Mouse (Mus musculus): ENCODE measurements at regions not wholly inside any gene's neighbourhood (a gene's known extent, or its start where the extent isn't known, plus 50 kb on each side); places are given as distances from the start of the nearest gene placed in this dataset.
A peak's percentile ranks its signal among the peaks of the same experiment; 100 is the strongest.

- Histone ChIP-seq H3K9ac (ENCODE audit: low read length) (no peak overlapping the region), H3K4me2 (ENCODE audit: low read length) (no peak overlapping the region), H3K4me3 (ENCODE audit: control insufficient read depth in 1 of 2, insufficient read depth in 1 of 2, low read depth in 1 of 2, low read length in 2 of 2) (no peak overlapping the region), H3K9me3 (ENCODE audit: control insufficient read depth, low read length) (no peaks in the 10 kb centered on the region), H3K27me3 (ENCODE audit: control insufficient read depth, insufficient read depth, low read length) (no peaks in the 10 kb centered on the region), H3K4me1 (ENCODE audit: control insufficient read depth in 2 of 2, insufficient read depth in 2 of 2, low read length in 2 of 2) (no peaks in the 10 kb centered on the region), H3K36me3 (ENCODE audit: control insufficient read depth, insufficient read depth, low read length) (no peaks in the 10 kb centered on the region), H3K27ac (replicated peaks in 1 of 2; ENCODE audit: control insufficient read depth in 1 of 2, insufficient read depth in 1 of 2, low read depth in 2 of 2, low read length in 2 of 2) (no peak overlapping the region)
- ATAC-seq (ENCODE audit: insufficient number of reproducible peaks, insufficient read depth, low FRiP score, low read depth), result no peak
- 58% methylated on average over 3 of the region's 3 CpGs for WGBS
Observed at GRCm38 (mm10) chr10:100685748-100686147, 95.5 kb downstream of the 1700017N19Rik start.

DNA sequence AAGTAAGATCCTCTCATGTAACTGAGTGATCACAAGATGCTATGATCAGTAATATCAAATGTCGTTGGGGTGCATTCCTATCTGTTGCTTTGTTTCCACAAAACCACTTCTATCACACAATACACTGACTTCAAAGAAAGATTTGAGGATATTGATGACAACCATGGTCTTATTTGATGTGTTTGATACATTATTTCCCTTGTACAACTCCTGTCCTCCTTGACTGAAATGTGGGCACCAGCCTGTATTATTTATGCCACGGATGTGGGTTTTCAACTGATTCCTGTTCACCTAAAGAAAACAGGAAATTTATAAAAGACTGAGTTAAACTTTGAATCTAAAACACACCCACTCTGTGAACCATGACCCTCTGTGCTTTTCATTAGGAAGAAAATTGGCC, 105.7 kb downstream of the 1700017N19Rik start:
- Histone ChIP-seq H3K4me1 (ENCODE audit: control insufficient read depth in 2 of 2, insufficient read depth in 2 of 2, low read length in 2 of 2) (no peaks in the 10 kb centered on the region), H3K4me2 (ENCODE audit: low read length) (no peak overlapping the region), H3K9ac (ENCODE audit: low read length) (no peak overlapping the region), H3K27me3 (ENCODE audit: control insufficient read depth, insufficient read depth, low read length) (no peaks in the 10 kb centered on the region), H3K9me3 (ENCODE audit: control insufficient read depth, low read length) (no peaks in the 10 kb centered on the region), H3K36me3 (ENCODE audit: control insufficient read depth, insufficient read depth, low read length) (no peaks in the 10 kb centered on the region), H3K27ac (replicated peaks in 1 of 2; ENCODE audit: control insufficient read depth in 1 of 2, insufficient read depth in 1 of 2, low read depth in 2 of 2, low read length in 2 of 2) (no peak overlapping the region), H3K4me3 (ENCODE audit: control insufficient read depth in 1 of 2, insufficient read depth in 1 of 2, low read depth in 1 of 2, low read length in 2 of 2) (no peak overlapping the region)
- WGBS, result 74% methylated on average over 2 of the region's 2 CpGs
- no peak for ATAC-seq (ENCODE audit: insufficient number of reproducible peaks, insufficient read depth, low FRiP score, low read depth)

- H3K27ac ChIP-seq (replicated peaks in 1 of 2; ENCODE audit: control insufficient read depth in 1 of 2, insufficient read depth in 1 of 2, low read depth in 2 of 2, low read length in 2 of 2), result no peak overlapping the region
- ATAC-seq (ENCODE audit: insufficient number of reproducible peaks, insufficient read depth, low FRiP score, low read depth), result no peak
- H3K4me3 ChIP-seq (ENCODE audit: control insufficient read depth in 1 of 2, insufficient read depth in 1 of 2, low read depth in 1 of 2, low read length in 2 of 2), result no peak overlapping the region
- 75% methylated on average over 4 of the region's 4 CpGs for WGBS
- no peaks in the 10 kb centered on the region for H3K4me1 ChIP-seq (ENCODE audit: control insufficient read depth in 2 of 2, insufficient read depth in 2 of 2, low read length in 2 of 2)
- H3K36me3 ChIP-seq (ENCODE audit: control insufficient read depth, insufficient read depth, low read length), result no peaks in the 10 kb centered on the region
- no peaks in the 10 kb centered on the region for H3K9me3 ChIP-seq (ENCODE audit: control insufficient read depth, low read length)
- no peak overlapping the region for H3K9ac ChIP-seq (ENCODE audit: low read length)
- no peak overlapping the region for H3K4me2 ChIP-seq (ENCODE audit: low read length)
- no peaks in the 10 kb centered on the region for H3K27me3 ChIP-seq (ENCODE audit: control insufficient read depth, insufficient read depth, low read length)
Observed at GRCm38 (mm10) chr10:100699206-100699605, 108.9 kb downstream of the 1700017N19Rik start.

DNA sequence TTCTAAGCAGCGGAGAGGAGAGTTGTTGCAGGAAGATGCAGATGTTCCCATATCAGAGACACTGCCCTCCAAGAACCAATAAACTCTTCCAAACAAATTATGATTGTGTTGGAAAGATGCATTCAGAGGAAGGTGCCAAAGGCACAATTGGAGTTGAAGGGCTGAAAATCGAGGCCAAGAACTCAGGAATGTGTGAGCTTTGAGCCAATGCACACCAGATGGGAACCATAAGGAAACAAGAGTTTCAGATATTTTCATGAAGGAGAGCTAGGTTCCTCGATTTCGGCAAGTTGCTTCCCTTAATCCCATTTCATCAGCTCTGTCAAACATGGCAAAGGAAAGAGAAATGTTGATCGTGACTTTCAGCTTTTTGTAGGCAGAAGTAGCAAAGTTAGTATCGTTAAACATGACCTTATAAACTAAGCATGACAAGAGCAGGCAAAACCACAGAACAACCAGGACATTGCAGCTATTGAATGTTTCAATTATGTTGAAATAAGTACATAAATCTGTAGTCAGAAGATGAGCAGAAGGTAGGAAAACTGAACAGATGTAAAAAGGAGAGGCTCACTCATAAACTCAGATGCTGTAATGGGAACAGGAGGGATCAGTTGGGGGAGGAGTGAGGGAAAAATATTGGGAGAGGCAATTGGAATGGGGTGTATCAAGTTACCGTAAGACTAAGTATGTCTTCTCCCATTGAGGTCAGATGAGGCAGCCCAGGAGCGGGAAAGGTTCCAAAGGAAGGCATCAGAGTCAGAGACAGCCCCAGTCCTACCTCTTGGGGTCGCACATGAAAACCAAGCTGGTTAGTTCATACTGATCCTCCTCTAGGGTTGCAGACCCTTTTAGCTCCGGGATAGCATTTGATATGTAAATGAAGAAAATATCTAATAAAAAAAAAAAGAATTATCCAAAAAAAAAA, 110.3 kb downstream of the 1700017N19Rik start:
- 74% methylated on average over 10 of the region's 10 CpGs for WGBS
- Histone ChIP-seq H3K27ac (replicated peaks in 1 of 2; ENCODE audit: control insufficient read depth in 1 of 2, insufficient read depth in 1 of 2, low read depth in 2 of 2, low read length in 2 of 2) (no peak overlapping the region), H3K9me3 (ENCODE audit: control insufficient read depth, low read length) (no peaks in the 10 kb centered on the region), H3K4me1 (ENCODE audit: control insufficient read depth in 2 of 2, insufficient read depth in 2 of 2, low read length in 2 of 2) (no peaks in the 10 kb centered on the region), H3K4me3 (ENCODE audit: control insufficient read depth in 1 of 2, insufficient read depth in 1 of 2, low read depth in 1 of 2, low read length in 2 of 2) (no peak overlapping the region), H3K36me3 (ENCODE audit: control insufficient read depth, insufficient read depth, low read length) (no peaks in the 10 kb centered on the region), H3K27me3 (ENCODE audit: control insufficient read depth, insufficient read depth, low read length) (no peaks in the 10 kb centered on the region), H3K9ac (ENCODE audit: low read length) (no peak overlapping the region), H3K4me2 (ENCODE audit: low read length) (no peak overlapping the region)
- no peak for ATAC-seq (ENCODE audit: insufficient number of reproducible peaks, insufficient read depth, low FRiP score, low read depth)

GRCm38 (mm10) chr10:100701938-100702337, 111.7 kb downstream of the 1700017N19Rik start:
- WGBS, result 76% methylated on average over 6 of the region's 6 CpGs
- H3K9me3 ChIP-seq (ENCODE audit: control insufficient read depth, low read length), result no peaks in the 10 kb centered on the region
- H3K4me3 ChIP-seq (ENCODE audit: control insufficient read depth in 1 of 2, insufficient read depth in 1 of 2, low read depth in 1 of 2, low read length in 2 of 2), result no peak overlapping the region
- H3K27ac ChIP-seq (replicated peaks in 1 of 2; ENCODE audit: control insufficient read depth in 1 of 2, insufficient read depth in 1 of 2, low read depth in 2 of 2, low read length in 2 of 2), result no peak overlapping the region
- no peaks in the 10 kb centered on the region for H3K4me1 ChIP-seq (ENCODE audit: control insufficient read depth in 2 of 2, insufficient read depth in 2 of 2, low read length in 2 of 2)
- no peaks in the 10 kb centered on the region for H3K36me3 ChIP-seq (ENCODE audit: control insufficient read depth, insufficient read depth, low read length)
- H3K27me3 ChIP-seq (ENCODE audit: control insufficient read depth, insufficient read depth, low read length), result no peaks in the 10 kb centered on the region
- H3K9ac ChIP-seq (ENCODE audit: low read length), result no peak overlapping the region
- no peak overlapping the region for H3K4me2 ChIP-seq (ENCODE audit: low read length)
- ATAC-seq (ENCODE audit: insufficient number of reproducible peaks, insufficient read depth, low FRiP score, low read depth), result no peak

DNA sequence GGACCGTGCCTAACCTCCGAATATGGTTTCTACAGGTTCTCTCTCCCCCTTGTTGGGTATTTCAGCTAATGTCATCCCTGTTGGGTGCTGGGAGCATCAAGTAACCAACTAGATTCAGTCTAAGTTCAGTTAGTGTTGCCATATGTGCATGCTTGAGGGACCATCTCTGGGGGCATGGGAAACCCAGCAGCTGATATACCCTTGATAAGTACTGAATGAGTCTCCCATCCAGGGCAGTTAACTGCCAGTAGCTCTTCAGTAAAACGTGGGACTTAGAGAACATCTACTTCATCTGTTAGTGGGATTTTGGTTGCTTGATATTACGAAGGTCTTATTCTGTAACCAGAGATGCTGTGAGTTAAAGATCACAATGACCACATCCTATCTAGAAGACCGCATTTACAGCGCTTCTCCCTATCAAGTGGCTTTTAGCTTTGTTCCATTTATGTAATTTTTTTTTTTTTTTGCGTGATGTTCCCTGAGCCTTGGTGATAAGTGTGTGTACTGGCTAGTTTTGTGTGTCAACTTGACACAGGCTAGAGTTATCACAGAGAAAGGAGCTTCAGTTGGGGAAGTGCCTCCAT, 125.9 kb downstream of the 1700017N19Rik start:
- WGBS, result 83% methylated on average over 7 of the region's 7 CpGs

DNA sequence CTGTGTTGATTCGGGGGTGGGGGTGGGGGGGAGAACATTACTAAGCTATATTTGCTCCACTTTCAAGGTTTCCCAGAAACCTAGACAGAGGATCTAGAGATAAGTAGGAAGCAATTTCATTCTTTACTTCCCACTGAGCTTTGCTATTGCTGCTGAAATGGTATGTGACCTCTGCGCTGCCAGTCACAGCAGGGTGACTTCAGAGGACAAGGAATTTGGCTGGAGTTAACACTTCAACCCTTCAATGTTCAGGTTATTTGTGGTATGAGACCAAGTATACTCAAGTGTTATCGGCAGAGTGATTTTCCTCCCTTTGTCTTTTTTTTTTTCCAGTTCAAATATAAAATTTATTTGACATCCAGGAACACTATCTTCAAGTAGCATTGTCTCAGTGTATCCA, 128.3 kb downstream of the 1700017N19Rik start:
- WGBS, result 22% methylated on average over 3 of the region's 3 CpGs
- Histone ChIP-seq H3K36me3 (ENCODE audit: control insufficient read depth, insufficient read depth, low read length) (no peaks in the 10 kb centered on the region), H3K4me2 (ENCODE audit: low read length) (no peak overlapping the region), H3K27me3 (ENCODE audit: control insufficient read depth, insufficient read depth, low read length) (no peaks in the 10 kb centered on the region), H3K4me1 (ENCODE audit: control insufficient read depth in 2 of 2, insufficient read depth in 2 of 2, low read length in 2 of 2) (peaks cover 0 to 4% of the 10 kb centered on the region in 2 experiments; a peak in 1 of 4 replicates), H3K9ac (ENCODE audit: low read length) (no peak overlapping the region), H3K27ac (replicated peaks in 1 of 2; ENCODE audit: control insufficient read depth in 1 of 2, insufficient read depth in 1 of 2, low read depth in 2 of 2, low read length in 2 of 2) (0 out of 4 replicates have a peak overlapping the region, but pooled peaks of 1 of the 2 experiments have one; percentile 9), H3K9me3 (ENCODE audit: control insufficient read depth, low read length) (no peaks in the 10 kb centered on the region), H3K4me3 (ENCODE audit: control insufficient read depth in 1 of 2, insufficient read depth in 1 of 2, low read depth in 1 of 2, low read length in 2 of 2) (no peak overlapping the region)
- ATAC-seq (ENCODE audit: insufficient number of reproducible peaks, insufficient read depth, low FRiP score, low read depth), result no peak

More for the DNA sequence above, 125.9 kb downstream of the 1700017N19Rik start:
- ATAC-seq (ENCODE audit: insufficient number of reproducible peaks, insufficient read depth, low FRiP score, low read depth), result no peak
- peaks cover 0 to 4% of the 10 kb centered on the region in 2 experiments; a peak in 1 of 4 replicates for H3K4me1 ChIP-seq (ENCODE audit: control insufficient read depth in 2 of 2, insufficient read depth in 2 of 2, low read length in 2 of 2)
- no peak overlapping the region for H3K27ac ChIP-seq (replicated peaks in 1 of 2; ENCODE audit: control insufficient read depth in 1 of 2, insufficient read depth in 1 of 2, low read depth in 2 of 2, low read length in 2 of 2)
- no peaks in the 10 kb centered on the region for H3K9me3 ChIP-seq (ENCODE audit: control insufficient read depth, low read length)
- H3K9ac ChIP-seq (ENCODE audit: low read length), result no peak overlapping the region
- H3K4me3 ChIP-seq (ENCODE audit: control insufficient read depth in 1 of 2, insufficient read depth in 1 of 2, low read depth in 1 of 2, low read length in 2 of 2), result no peak overlapping the region
- no peak overlapping the region for H3K4me2 ChIP-seq (ENCODE audit: low read length)
- H3K27me3 ChIP-seq (ENCODE audit: control insufficient read depth, insufficient read depth, low read length), result no peaks in the 10 kb centered on the region
- H3K36me3 ChIP-seq (ENCODE audit: control insufficient read depth, insufficient read depth, low read length), result no peaks in the 10 kb centered on the region
